Mouse (Mus musculus): ENCODE results near the gene Sohlh2. TPM values are rescaled to one million over a fixed set of nuclear protein-coding genes. Genes with fewer than 3 reads are reported as not detected.
A peak's percentile ranks its signal among the peaks of the same experiment; 100 is the strongest.

Sohlh2 gene
- polyA plus RNA-seq, 1 experiment from 2014 or later, result not detected

DNA sequence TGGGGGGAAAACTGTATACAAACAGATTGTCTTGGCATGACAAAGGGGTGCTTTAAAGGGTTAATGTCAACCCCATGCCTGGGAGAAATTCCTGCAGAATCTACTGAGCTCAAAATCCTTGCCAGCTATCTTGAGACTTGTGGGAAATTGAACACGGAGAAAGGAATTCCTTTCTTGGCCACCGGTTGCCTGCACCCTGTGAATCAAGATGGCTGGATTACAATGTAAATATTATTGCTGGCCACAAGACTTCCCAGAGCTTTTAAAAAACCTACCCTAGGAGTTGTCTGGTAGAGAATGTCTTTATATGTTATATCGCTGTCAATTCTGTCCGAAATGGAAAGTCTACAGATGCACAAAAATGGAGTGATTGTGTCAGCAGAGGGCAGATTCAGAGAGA, 32.0 kb downstream of the Sohlh2 start:
- Histone ChIP-seq H3K4me2 (no peak overlapping the region), H3K9me3 (no peaks in the 10 kb centered on the region), H3K4me1 (replicated peaks) (peaks cover 12% of the 10 kb centered on the region), H3K4me3 (no peak overlapping the region), H3K27ac (peak overlapping the region; percentile 66; the same call in 1 of the 2 replicates), H3K9ac (no peak overlapping the region), H3K27me3 (no peaks in the 10 kb centered on the region), H3K36me3 (no peaks in the 10 kb centered on the region)
- 64% methylated on average over 4 of the region's 4 CpGs for WGBS
- no peak for ATAC-seq (ENCODE audit: low FRiP score)

DNA sequence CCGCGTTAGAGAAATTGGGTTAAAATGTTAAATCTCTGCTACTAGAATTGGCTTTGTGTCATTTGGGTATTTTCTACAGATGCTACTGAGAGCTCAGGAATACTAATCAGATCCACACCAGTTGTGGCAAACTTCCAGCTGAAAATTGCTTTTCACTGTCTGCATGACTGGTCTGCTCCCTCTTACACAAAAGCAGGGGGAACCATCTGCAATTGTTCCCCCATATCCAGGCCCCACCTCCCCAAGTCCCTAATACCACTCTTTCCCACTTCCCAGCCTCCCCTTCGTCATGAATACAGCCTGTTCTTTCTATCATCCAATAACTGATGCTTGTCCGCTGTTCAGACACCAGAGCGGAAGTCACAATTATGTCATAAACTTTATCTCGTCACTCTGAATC, 32.6 kb downstream of the Sohlh2 start:
- peaks cover 12% of the 10 kb centered on the region for H3K4me1 ChIP-seq (replicated peaks)
- peak overlapping the region; percentile 66; the same call in 1 of the 2 replicates for H3K27ac ChIP-seq
- H3K27me3 ChIP-seq, result no peaks in the 10 kb centered on the region
- peak; percentile 66; the same call in 1 of the 2 replicates for ATAC-seq (ENCODE audit: low FRiP score)
- H3K4me3 ChIP-seq, result no peak overlapping the region
- no peaks in the 10 kb centered on the region for H3K36me3 ChIP-seq
- no peak overlapping the region for H3K9ac ChIP-seq
- H3K9me3 ChIP-seq, result no peaks in the 10 kb centered on the region
- WGBS, result 65% methylated on average over 6 of the region's 6 CpGs
- no peak overlapping the region for H3K4me2 ChIP-seq

DNA sequence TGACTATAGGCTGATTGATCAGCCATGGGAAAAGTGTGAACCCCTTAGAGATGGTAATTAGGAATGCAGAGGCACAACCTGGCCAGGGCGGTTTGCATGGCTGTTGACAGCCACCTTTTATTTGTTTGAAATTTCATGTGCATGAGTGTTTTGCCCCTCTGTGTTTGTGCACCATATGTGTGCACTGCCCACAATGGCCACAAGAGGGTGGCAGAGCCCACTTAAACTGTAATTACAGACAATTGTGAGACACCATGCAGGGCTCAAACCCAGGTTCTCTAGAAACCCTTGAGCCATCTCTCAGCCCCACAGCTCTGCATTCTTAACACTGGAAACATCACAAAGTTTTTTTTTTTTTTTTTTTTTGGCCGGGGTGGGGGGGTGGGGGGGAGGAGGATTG, 40.7 kb downstream of the Sohlh2 start:
- no peak for ATAC-seq (ENCODE audit: low FRiP score)
- Histone ChIP-seq H3K27me3 (no peaks in the 10 kb centered on the region), H3K27ac (no peak overlapping the region), H3K4me2 (no peak overlapping the region), H3K9ac (no peak overlapping the region), H3K4me1 (replicated peaks) (peaks cover 10% of the 10 kb centered on the region), H3K36me3 (no peaks in the 10 kb centered on the region), H3K9me3 (no peaks in the 10 kb centered on the region), H3K4me3 (no peak overlapping the region)
- 91% methylated on average over 2 of the region's 2 CpGs for WGBS

DNA sequence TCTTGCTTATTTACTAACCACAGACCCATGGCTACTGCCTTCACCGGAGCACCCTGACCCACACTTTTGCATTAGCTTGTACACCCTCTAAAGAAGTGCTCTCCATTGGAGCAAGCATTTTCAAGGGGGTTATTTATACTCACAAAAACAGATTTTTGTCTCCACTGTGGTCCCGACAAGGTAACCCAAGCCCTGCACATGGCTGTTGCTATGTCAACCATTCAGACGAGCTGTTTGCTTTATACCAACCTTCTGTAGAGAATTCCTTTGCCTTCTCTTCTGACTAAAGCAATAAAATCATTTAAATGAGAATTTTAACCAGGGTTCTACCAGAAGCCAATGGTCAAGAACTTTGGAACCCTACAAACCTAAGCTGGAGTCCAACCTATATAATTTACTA, 42.0 kb downstream of the Sohlh2 start:
- Histone ChIP-seq H3K4me1 (replicated peaks) (peaks cover 10% of the 10 kb centered on the region), H3K4me3 (no peak overlapping the region), H3K9me3 (no peaks in the 10 kb centered on the region), H3K9ac (no peak overlapping the region), H3K4me2 (no peak overlapping the region), H3K27ac (no peak overlapping the region), H3K36me3 (no peaks in the 10 kb centered on the region), H3K27me3 (no peaks in the 10 kb centered on the region)
- 86% methylated on average over 3 of the region's 3 CpGs for WGBS
- no peak for ATAC-seq (ENCODE audit: low FRiP score)

DNA sequence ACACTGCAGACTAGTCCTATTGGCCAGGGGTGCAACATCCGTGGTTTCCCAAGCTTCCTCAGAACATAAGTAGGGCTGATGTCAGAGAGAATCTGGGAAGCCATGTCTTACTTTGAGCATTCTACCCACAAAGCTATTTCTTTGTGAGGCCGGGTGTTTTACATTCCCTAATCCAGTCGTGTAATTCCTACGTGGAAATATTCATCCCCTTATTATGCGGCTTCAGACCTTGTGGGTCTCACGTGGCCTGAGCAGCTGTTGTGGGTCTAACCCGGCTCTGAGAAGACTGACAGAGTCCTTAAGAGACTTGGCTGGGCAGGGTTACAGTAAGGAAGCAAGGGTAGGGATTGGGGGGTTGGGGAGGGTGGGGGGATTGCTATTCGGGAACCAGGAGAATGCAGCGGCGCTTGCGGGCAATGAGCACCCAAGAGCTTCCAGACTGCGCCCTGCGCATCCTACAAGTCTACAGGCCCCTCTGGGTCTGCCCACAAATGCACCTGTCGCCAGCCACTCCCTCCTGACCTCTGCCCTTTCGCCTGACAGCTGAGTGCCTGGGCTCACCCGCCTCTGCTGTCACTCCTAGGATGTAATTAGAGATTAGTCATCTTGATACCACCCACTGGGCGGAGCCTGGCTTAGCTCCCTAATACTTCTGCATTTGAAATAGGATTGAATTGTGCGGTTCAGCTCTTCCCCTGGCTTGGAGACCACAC, 44.8 kb downstream of the Sohlh2 start:
- 28% methylated on average over 14 of the region's 18 CpGs for WGBS
- Histone ChIP-seq H3K4me2 (peak overlapping the region; percentile 44), H3K9me3 (no peaks in the 10 kb centered on the region), H3K4me1 (replicated peaks) (peaks cover 10% of the 10 kb centered on the region), H3K4me3 (peak overlapping the region; percentile 15; the same call in 1 of the 2 replicates), H3K9ac (no peak overlapping the region), H3K27me3 (no peaks in the 10 kb centered on the region), H3K36me3 (no peaks in the 10 kb centered on the region), H3K27ac (no peak overlapping the region)
- peak; percentile 65 for ATAC-seq (ENCODE audit: low FRiP score)

DNA sequence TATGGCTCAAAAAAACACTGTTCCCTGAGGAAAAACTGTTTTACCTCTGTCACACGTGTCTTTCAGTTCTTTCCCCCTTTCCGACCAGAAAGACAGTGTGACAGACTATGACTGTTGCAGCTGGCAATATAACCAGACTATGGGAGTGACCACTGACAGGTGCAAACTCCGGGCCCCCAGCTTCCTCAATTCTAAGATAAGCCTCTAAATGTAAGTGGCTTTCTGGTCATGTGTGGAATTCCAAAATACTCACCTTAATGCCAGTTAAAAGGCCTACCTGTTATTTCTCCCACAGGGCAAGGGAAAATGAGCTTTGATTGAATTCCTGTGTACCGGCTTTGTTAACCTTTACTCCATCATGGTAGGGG, 45.4 kb downstream of the Sohlh2 start:
- Histone ChIP-seq H3K9me3 (no peaks in the 10 kb centered on the region), H3K36me3 (no peaks in the 10 kb centered on the region), H3K9ac (no peak overlapping the region), H3K27me3 (no peaks in the 10 kb centered on the region), H3K4me3 (0 out of 2 replicates have a peak overlapping the region, but pooled peaks have one; percentile 15), H3K4me1 (replicated peaks) (peaks cover 10% of the 10 kb centered on the region), H3K4me2 (peak overlapping the region; percentile 44), H3K27ac (no peak overlapping the region)
- WGBS, result 39% methylated on average over 4 of the region's 4 CpGs
- no peak for ATAC-seq (ENCODE audit: low FRiP score)

DNA sequence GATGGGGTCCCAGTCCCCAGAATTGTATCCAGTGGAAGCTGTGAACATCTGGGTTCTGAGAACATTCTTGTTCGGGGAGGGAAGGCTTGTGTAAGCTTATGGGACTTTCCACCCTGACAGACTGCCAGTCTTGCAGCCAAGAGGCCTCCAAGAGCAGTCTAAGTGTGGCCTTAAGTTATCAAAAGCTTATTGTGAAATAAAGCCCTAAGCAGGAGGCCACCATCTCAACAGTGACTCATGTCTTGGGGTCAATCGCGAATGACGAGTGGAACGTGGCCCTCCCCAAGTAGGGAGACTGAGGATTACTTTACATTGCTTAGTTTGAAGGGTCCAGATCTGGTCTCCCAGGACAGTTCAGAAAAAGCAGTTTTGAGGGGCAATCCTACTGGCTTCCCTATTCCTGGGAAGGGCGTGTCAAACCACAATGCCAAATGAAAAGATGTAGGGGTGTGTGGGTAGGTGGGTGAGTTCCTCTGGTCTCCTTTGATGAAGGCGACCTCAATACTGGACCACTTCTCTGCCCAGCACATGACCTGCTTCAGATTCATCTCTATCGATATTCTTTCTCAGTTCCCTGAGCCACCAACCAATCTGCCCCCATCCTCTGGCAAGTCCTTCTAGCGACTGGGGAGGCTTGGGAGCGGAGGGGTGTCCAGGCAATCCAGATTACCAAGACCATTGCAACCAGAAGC, 60.0 kb downstream of the Sohlh2 start, which contains the start of gene Dclk1:
Dclk1 (plus strand) TSS at position 635 of the 692 bp plus-strand sequence.
- no peak; the same call in 1 of the 2 replicates for ATAC-seq (ENCODE audit: low FRiP score)
- Histone ChIP-seq H3K27ac (peak within 1 kb of the TSS; percentile 99), H3K27me3 (no peaks in the 10 kb centered on the region), H3K4me3 (peak within 1 kb of the TSS; percentile 90), H3K4me1 (replicated peaks) (peaks cover 41% of the 10 kb centered on the region), H3K9me3 (no peaks in the 10 kb centered on the region), H3K36me3 (peaks cover 2% of the 10 kb centered on the region; the same call in 1 of the 2 replicates), H3K9ac (peak within 1 kb of the TSS; percentile 99), H3K4me2 (peak within 1 kb of the TSS; percentile 80)
- WGBS, result 34% methylated on average over 10 of the region's 10 CpGs

DNA sequence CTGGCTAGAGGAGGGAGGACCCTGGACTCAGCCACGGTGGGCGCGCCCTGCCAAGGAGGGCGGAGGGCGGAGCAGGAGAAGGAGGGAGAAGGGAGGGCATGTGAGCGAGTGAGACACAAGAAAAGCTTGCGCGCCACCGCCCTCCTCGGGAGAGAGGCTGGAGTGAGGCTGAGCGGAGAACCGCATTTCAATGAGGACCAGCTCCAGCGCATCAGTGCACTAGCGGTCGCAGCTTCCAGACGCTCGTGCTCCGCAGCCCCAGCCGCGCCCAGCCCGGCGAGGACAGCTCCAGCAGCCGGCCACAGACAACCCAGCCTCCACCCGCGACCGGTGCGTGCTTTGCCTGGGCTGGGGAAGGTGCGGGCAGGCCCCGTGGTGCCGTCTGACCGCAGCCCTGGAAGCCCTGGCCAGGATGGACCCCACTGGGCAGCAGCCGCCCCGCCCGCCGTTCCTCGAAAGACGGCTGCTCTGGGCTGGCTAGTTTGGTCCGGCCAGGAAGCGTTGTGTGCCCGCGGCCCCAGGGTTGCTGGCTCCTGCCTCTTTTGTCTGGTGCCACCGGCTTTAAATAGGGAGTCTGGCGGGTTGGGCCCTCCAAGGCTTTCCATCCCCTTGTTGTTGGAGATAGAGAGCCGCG, 60.7 kb downstream of the Sohlh2 start:
- Histone ChIP-seq H3K36me3 (peaks cover 9% of the 10 kb centered on the region), H3K4me2 (peak overlapping the region; percentile 80), H3K4me3 (peak overlapping the region; percentile 90), H3K27me3 (no peaks in the 10 kb centered on the region), H3K27ac (peak overlapping the region; percentile 99), H3K4me1 (replicated peaks) (peaks cover 48% of the 10 kb centered on the region), H3K9me3 (no peaks in the 10 kb centered on the region), H3K9ac (peak overlapping the region; percentile 99)
- ATAC-seq (ENCODE audit: low FRiP score), result peak; percentile 95
- under 1% methylated on average over 41 of the region's 45 CpGs for WGBS

DNA sequence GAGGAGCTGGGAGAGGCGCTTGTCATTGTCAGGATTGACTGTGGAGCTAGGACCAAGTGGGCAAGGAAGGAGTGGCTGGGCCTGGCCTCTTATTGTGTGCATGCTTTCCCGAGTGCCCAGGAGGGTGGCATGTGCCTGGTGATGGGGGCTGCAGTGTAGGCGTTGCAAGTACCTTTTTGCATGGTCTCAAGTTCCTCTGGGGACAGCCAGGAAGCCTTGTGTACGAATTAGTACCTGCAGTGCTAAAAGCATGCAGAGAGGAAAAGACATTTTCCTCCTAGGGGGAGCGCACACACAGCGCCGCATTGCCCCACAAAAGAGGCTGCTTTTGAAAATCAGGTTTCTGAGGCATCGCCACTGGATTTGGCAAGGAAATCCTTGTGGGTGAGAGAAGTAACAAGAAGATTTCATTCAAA, 61.2 kb downstream of the Sohlh2 start:
- Histone ChIP-seq H3K9me3 (no peaks in the 10 kb centered on the region), H3K27me3 (no peaks in the 10 kb centered on the region), H3K4me2 (peak overlapping the region; percentile 80), H3K4me1 (replicated peaks) (peaks cover 53% of the 10 kb centered on the region), H3K4me3 (peak overlapping the region; percentile 90), H3K36me3 (peaks cover 14% of the 10 kb centered on the region), H3K9ac (peak overlapping the region; percentile 99), H3K27ac (peak overlapping the region; percentile 99)
- peak; percentile 78; the same call in 1 of the 2 replicates for ATAC-seq (ENCODE audit: low FRiP score)
- 1% methylated on average over 8 of the region's 8 CpGs for WGBS

DNA sequence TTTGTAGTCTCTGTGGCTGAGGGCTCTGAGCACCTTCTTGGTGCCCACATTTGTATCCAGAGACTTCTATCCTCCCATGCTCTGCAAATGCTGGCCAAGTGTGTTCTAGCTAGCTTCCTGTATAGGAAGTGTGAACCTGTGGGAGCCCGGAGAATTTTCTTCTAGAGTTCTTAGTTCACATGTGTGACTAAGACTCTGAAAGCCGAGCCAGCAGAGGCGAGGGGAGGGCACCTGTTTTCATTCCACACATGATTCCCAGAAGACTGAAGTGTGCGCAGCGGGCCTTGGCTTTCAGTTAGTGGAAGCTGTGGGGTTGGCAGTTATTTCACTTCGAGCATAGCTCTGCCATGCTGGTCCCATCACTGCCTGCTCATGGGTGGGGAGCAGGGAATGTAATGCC, 62.3 kb downstream of the Sohlh2 start:
- peak overlapping the region; percentile 80 for H3K4me2 ChIP-seq
- H3K9me3 ChIP-seq, result no peaks in the 10 kb centered on the region
- WGBS, result 42% methylated on average over 6 of the region's 6 CpGs
- H3K4me3 ChIP-seq, result peak overlapping the region; percentile 90
- peak overlapping the region; percentile 99 for H3K9ac ChIP-seq
- no peaks in the 10 kb centered on the region for H3K27me3 ChIP-seq
- peaks cover 24% of the 10 kb centered on the region for H3K36me3 ChIP-seq
- H3K4me1 ChIP-seq (replicated peaks), result peaks cover 63% of the 10 kb centered on the region
- no peak for ATAC-seq (ENCODE audit: low FRiP score)
- peak overlapping the region; percentile 99; the same call in 1 of the 2 replicates for H3K27ac ChIP-seq

DNA sequence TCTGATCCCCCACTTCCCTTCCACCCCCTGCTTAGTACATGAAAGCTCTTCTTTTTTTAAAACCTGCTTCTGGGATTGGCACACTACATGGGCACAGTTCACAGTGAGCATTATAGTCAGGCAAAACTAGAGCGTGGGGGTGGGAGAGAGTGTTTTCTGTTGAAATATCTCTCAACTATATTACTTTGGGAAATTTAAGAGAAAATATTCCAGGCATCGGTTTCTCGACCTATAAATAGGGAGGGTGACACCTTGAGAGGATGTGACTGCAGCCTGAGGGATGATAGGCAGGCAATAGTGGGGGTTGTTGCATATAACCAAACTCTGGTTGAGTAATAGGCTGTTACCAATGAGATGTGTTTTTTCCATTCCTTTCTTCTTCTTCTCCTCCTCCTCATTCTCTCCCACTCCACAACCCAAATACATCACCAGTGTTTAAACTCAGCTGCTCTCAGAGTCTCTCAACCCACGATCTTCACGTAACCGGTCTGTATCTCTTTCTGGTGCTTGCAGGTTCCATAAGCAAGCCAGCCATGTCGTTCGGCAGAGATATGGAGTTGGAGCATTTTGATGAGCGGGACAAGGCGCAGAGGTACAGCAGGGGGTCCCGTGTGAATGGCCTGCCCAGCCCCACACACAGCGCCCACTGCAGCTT, 64.9 kb downstream of the Sohlh2 start:
- no peak for ATAC-seq (ENCODE audit: low FRiP score)
- 89% methylated on average over 12 of the region's 12 CpGs for WGBS
- no peaks in the 10 kb centered on the region for H3K27me3 ChIP-seq
- H3K4me2 ChIP-seq, result no peak overlapping the region
- H3K9ac ChIP-seq, result no peak overlapping the region
- no peaks in the 10 kb centered on the region for H3K9me3 ChIP-seq
- peaks cover 27% of the 10 kb centered on the region for H3K36me3 ChIP-seq
- H3K4me3 ChIP-seq, result no peak overlapping the region
- H3K4me1 ChIP-seq (replicated peaks), result peaks cover 80% of the 10 kb centered on the region
- no peak overlapping the region for H3K27ac ChIP-seq

DNA sequence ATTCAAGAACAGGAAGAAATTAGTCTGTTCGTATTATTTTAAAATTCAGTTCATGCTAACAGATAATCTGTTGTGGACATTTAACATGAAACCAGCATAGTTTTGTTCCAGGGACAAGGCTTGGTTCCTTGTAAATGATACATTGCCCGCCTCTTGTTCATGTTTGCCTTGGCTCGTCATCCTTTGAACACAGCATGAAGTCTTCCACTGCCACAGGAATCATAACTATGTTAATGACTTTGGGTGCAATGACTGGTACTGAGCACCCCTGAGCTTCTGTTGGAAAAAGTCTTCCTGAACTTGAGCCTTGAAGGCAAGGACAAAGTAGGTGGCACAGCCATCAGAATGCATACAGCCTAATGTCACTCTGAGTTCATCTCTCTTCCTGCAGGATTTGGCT, 66.2 kb downstream of the Sohlh2 start:
- Histone ChIP-seq H3K9ac (no peak overlapping the region), H3K4me3 (no peak overlapping the region), H3K4me1 (replicated peaks) (peaks cover 74% of the 10 kb centered on the region), H3K27me3 (no peaks in the 10 kb centered on the region), H3K9me3 (no peaks in the 10 kb centered on the region), H3K4me2 (no peak overlapping the region), H3K27ac (no peak overlapping the region), H3K36me3 (peaks cover 36% of the 10 kb centered on the region)
- ATAC-seq (ENCODE audit: low FRiP score), result no peak
- 79% methylated on average over 3 of the region's 3 CpGs for WGBS
